Mouse (Mus musculus) hindbrain, embryonic 16.5 days (tissue): ENCODE data around the gene Primpol. TPM values are rescaled to one million over a fixed set of nuclear protein-coding genes. Genes with fewer than 3 reads are reported as not detected.

Source experiments
- ATAC-seq: fragments of 200-750 bp; cut with Nextera tagmentation; 2 replicates; pipeline ENCODE4 v1.8.0; 2017; ENCODE audit warnings: moderate TSS enrichment, moderate library complexity
- H3K27ac ChIP-seq: fragments of 300-500 bp; sonication (generic); 2 replicates; pipeline ENCODE4 v1.5.1; 2014; ENCODE audit warnings: low read depth, mild to moderate bottlenecking, control low read depth, low read length, moderate library complexity
- H3K27me3 ChIP-seq: fragments of 300-500 bp; sonication (generic); replicated peaks from 2 replicates; pipeline ENCODE4 v1.6.1; 2014; ENCODE audit warnings: low read length; ENCODE audit not compliant: control insufficient read depth, insufficient read depth
- H3K36me3 ChIP-seq: fragments of 300-500 bp; sonication (generic); 2 replicates; pipeline ENCODE4 v1.6.1; 2014; ENCODE audit warnings: mild to moderate bottlenecking, low read length, moderate library complexity, mixed read lengths; ENCODE audit not compliant: control insufficient read depth, insufficient read depth
- H3K4me1 ChIP-seq: fragments of 300-500 bp; sonication (generic); 2 replicates; pipeline ENCODE4 v1.6.1; 2014; ENCODE audit warnings: low read depth, low read length; ENCODE audit not compliant: control insufficient read depth, insufficient read depth
- H3K4me2 ChIP-seq: fragments of 300-500 bp; sonication (generic); 2 replicates; pipeline ENCODE4 v1.6.1; 2014; ENCODE audit warnings: mild to moderate bottlenecking, low read length, control low read depth, moderate library complexity
- H3K4me3 ChIP-seq: fragments of 300-500 bp; sonication (generic); 2 replicates; pipeline ENCODE4 v1.5.1; 2014; ENCODE audit warnings: mild to moderate bottlenecking, low read length, control low read depth, moderate library complexity
- H3K9ac ChIP-seq: fragments of 300-500 bp; sonication (generic); 2 replicates; pipeline ENCODE4 v1.6.1; 2014; ENCODE audit warnings: low read depth, mild to moderate bottlenecking, control low read depth, low read length, moderate library complexity
- H3K9me3 ChIP-seq: fragments of 300-500 bp; sonication (generic); 2 replicates; pipeline ENCODE4 v1.6.1; 2014; ENCODE audit warnings: mild to moderate bottlenecking, low read length, moderate library complexity; ENCODE audit not compliant: control insufficient read depth
- WGBS: fragments of 180-500 bp; shearing (Covaris S2); extraction: QIAGEN DNeasy Blood & Tissue Kit; methylation state at CpG from one replicate; pipeline ENCODE4 v1.1.7; 2014; 5-methylcytosine and 5-hydroxymethylcytosine counted together
- polyA plus RNA-seq: library from polyadenylated mRNA; unstranded; fragments of >200 nt; fragmentation: Nextera tagmentation; extraction: Ambion mirVana; gene quantifications from 2 replicates; pipeline ENCODE4 v1.2.1, GENCODE M21; 2015

Gene Primpol
- polyA plus RNA-seq, 1 experiment from 2014 or later, result 6.5 TPM

- H3K9me3 ChIP-seq, result no peaks in the 10 kb centered on the region
- H3K4me3 ChIP-seq, result no peak overlapping the region
- no peaks in the 10 kb centered on the region for H3K36me3 ChIP-seq
- H3K4me2 ChIP-seq, result no peak overlapping the region
- H3K27ac ChIP-seq, result no peak overlapping the region
- no peak overlapping the region for H3K9ac ChIP-seq
- no peaks in the 10 kb centered on the region for H3K4me1 ChIP-seq
- no peaks in the 10 kb centered on the region for H3K27me3 ChIP-seq
- 73% methylated on average over 4 of the region's 4 CpGs for WGBS
- no peak for ATAC-seq
Measured at GRCm38 (mm10) chr8:46613377-46613776, 3.6 kb downstream of the Primpol start.

- H3K4me1 ChIP-seq, result no peaks in the 10 kb centered on the region
- 81% methylated on average over 4 of the region's 4 CpGs for WGBS
- no peaks in the 10 kb centered on the region for H3K27me3 ChIP-seq
Measured at GRCm38 (mm10) chr8:46612913-46613312, 4.1 kb downstream of the Primpol start.

GRCm38 (mm10) chr8:46611557-46611956, 5.5 kb downstream of the Primpol start:
- Histone ChIP-seq H3K36me3 (no peaks in the 10 kb centered on the region), H3K27ac (no peak overlapping the region), H3K4me3 (no peak overlapping the region), H3K9me3 (no peaks in the 10 kb centered on the region), H3K4me2 (no peak overlapping the region), H3K27me3 (no peaks in the 10 kb centered on the region), H3K4me1 (no peaks in the 10 kb centered on the region), H3K9ac (no peak overlapping the region)
- ATAC-seq, result no peak
- 91% methylated on average over 8 of the region's 8 CpGs for WGBS

More at GRCm38 (mm10) chr8:46612913-46613312, 4.1 kb downstream of the Primpol start:
- Histone ChIP-seq H3K4me2 (no peak overlapping the region), H3K36me3 (no peaks in the 10 kb centered on the region), H3K4me3 (no peak overlapping the region), H3K27ac (no peak overlapping the region), H3K9ac (no peak overlapping the region), H3K9me3 (no peaks in the 10 kb centered on the region)
- ATAC-seq, result no peak

GRCm38 (mm10) chr8:46606930-46607329, 10.1 kb downstream of the Primpol start:
- 90% methylated on average over 1 of the region's 1 CpGs for WGBS

GRCm38 (mm10) chr8:46603587-46603986, 13.4 kb downstream of the Primpol start:
- Histone ChIP-seq H3K9me3 (no peaks in the 10 kb centered on the region), H3K4me3 (no peak overlapping the region), H3K4me2 (no peak overlapping the region), H3K27me3 (no peaks in the 10 kb centered on the region), H3K9ac (no peak overlapping the region), H3K4me1 (no peaks in the 10 kb centered on the region), H3K36me3 (no peaks in the 10 kb centered on the region), H3K27ac (no peak overlapping the region)
- ATAC-seq, result no peak
- 89% methylated on average over 5 of the region's 5 CpGs for WGBS

More at GRCm38 (mm10) chr8:46606930-46607329, 10.1 kb downstream of the Primpol start:
- ATAC-seq, result no peak
- H3K27me3 ChIP-seq, result no peaks in the 10 kb centered on the region
- H3K4me1 ChIP-seq, result no peaks in the 10 kb centered on the region
- no peak overlapping the region for H3K4me3 ChIP-seq
- no peak overlapping the region for H3K9ac ChIP-seq
- H3K9me3 ChIP-seq, result no peaks in the 10 kb centered on the region
- no peak overlapping the region for H3K27ac ChIP-seq
- H3K36me3 ChIP-seq, result no peaks in the 10 kb centered on the region
- H3K4me2 ChIP-seq, result no peak overlapping the region

GRCm38 (mm10) chr8:46600959-46601707, 15.9 kb downstream of the Primpol start:
- no peaks in the 10 kb centered on the region for H3K27me3 ChIP-seq
- no peaks in the 10 kb centered on the region for H3K36me3 ChIP-seq
- WGBS, result 66% methylated on average over 10 of the region's 10 CpGs
- H3K27ac ChIP-seq, result no peak overlapping the region
- no peak overlapping the region for H3K4me3 ChIP-seq
- H3K4me1 ChIP-seq, result no peaks in the 10 kb centered on the region
- no peak overlapping the region for H3K4me2 ChIP-seq
- H3K9ac ChIP-seq, result no peak overlapping the region
- no peak for ATAC-seq
- no peaks in the 10 kb centered on the region for H3K9me3 ChIP-seq

GRCm38 (mm10) chr8:46599314-46599904, 17.6 kb downstream of the Primpol start:
- no peak for ATAC-seq
- WGBS, result 93% methylated on average over 7 of the region's 7 CpGs
- H3K4me1 ChIP-seq, result no peaks in the 10 kb centered on the region
- no peak overlapping the region for H3K9ac ChIP-seq
- no peak overlapping the region for H3K27ac ChIP-seq
- no peaks in the 10 kb centered on the region for H3K36me3 ChIP-seq
- H3K9me3 ChIP-seq, result no peaks in the 10 kb centered on the region
- H3K4me3 ChIP-seq, result no peak overlapping the region
- H3K27me3 ChIP-seq, result no peaks in the 10 kb centered on the region
- H3K4me2 ChIP-seq, result no peak overlapping the region

GRCm38 (mm10) chr8:46598753-46599152, 18.3 kb downstream of the Primpol start:
- H3K9ac ChIP-seq, result no peak overlapping the region
- H3K36me3 ChIP-seq, result no peaks in the 10 kb centered on the region
- ATAC-seq, result no peak
- WGBS, result 98% methylated on average over 5 of the region's 5 CpGs
- H3K27me3 ChIP-seq, result no peaks in the 10 kb centered on the region
- no peak overlapping the region for H3K27ac ChIP-seq
- H3K9me3 ChIP-seq, result no peaks in the 10 kb centered on the region
- no peaks in the 10 kb centered on the region for H3K4me1 ChIP-seq
- H3K4me3 ChIP-seq, result no peak overlapping the region
- H3K4me2 ChIP-seq, result no peak overlapping the region

- Histone ChIP-seq H3K36me3 (no peaks in the 10 kb centered on the region), H3K4me1 (no peaks in the 10 kb centered on the region), H3K4me3 (no peak overlapping the region), H3K27ac (no peak overlapping the region), H3K4me2 (no peak overlapping the region), H3K9me3 (no peaks in the 10 kb centered on the region), H3K27me3 (no peaks in the 10 kb centered on the region), H3K9ac (no peak overlapping the region)
- 91% methylated on average over 2 of the region's 2 CpGs for WGBS
- no peak for ATAC-seq
Measured at GRCm38 (mm10) chr8:46598114-46598513, 18.9 kb downstream of the Primpol start.
